Mouse (Mus musculus): Measurements from ENCODE around the gene Mfsd2a. TPM values are rescaled to one million over a fixed set of nuclear protein-coding genes. Genes with fewer than 3 reads are reported as not detected.

Gene Mfsd2a
- polyA plus RNA-seq, 1 experiment from 2014 or later = 0.64 TPM

DNA sequence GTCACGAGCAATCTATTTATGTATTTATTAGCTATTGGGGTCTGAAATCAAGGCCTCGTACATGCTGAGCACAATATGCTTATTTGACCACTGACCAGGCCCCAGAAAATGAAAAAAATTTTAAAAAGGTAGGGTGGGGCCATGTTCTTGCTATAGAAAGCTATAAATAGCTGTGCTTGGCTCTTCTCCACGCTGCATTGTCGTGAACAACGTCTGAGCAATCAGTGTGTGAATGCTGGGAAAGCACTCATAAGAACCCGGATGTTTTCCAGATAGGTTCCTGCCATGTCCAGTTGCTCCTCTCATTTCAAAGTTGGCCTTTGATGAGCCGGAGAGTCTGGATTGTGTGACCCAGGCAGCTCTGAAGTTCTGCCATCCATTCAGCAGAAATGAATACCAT, 46.8 kb downstream of the Mfsd2a start:
- Histone ChIP-seq H3K9ac (ENCODE audit: low read depth, low read length) (no peak overlapping the region), H3K4me2 (no peak overlapping the region), H3K9me3 (ENCODE audit: control insufficient read depth, low read length) (peaks cover 5% of the 10 kb centered on the region; the same call in 1 of the 2 replicates), H3K4me3 (ENCODE audit: low read depth, low read length) (no peak overlapping the region), H3K27ac (ENCODE audit: low read depth, low read length) (no peak overlapping the region), H3K36me3 (ENCODE audit: control insufficient read depth, insufficient read depth, low read length) (no peaks in the 10 kb centered on the region), H3K27me3 (replicated peaks; ENCODE audit: control insufficient read depth, insufficient read depth, low read length) (no peaks in the 10 kb centered on the region), H3K4me1 (replicated peaks; ENCODE audit: control insufficient read depth, insufficient read depth, low read length) (no peaks in the 10 kb centered on the region)
- WGBS = 83% methylated on average over 7 of the region's 7 CpGs
- ATAC-seq (replicated peaks; ENCODE audit: low FRiP score) (no peak), DNase-seq (ENCODE audit: low spot score) (no peak)

DNA sequence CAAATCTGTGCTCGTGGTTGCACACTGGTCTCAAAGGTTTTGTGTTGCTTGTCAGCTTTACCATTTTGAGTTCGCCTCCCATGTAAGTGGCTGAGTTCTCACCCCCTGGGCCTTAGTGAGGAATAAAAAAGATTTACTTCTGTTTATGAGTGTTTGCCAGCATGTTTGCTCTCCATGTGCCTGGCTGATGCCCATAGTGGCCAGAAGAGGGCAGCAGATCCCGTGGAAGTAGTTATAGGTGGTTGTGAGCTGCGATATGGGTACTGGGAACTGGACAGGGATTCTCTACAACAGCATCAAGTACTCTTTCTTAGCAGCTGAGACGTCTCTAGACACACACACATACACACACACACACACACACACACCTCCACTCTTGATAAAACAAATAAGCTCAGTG, 48.4 kb downstream of the Mfsd2a start:
- Histone ChIP-seq H3K4me1 (replicated peaks; ENCODE audit: control insufficient read depth, insufficient read depth, low read length) (no peaks in the 10 kb centered on the region), H3K27ac (ENCODE audit: low read depth, low read length) (no peak overlapping the region), H3K36me3 (ENCODE audit: control insufficient read depth, insufficient read depth, low read length) (no peaks in the 10 kb centered on the region), H3K4me3 (ENCODE audit: low read depth, low read length) (no peak overlapping the region), H3K4me2 (no peak overlapping the region), H3K27me3 (replicated peaks; ENCODE audit: control insufficient read depth, insufficient read depth, low read length) (no peaks in the 10 kb centered on the region), H3K9ac (ENCODE audit: low read depth, low read length) (no peak overlapping the region), H3K9me3 (ENCODE audit: control insufficient read depth, low read length) (peaks cover 5% of the 10 kb centered on the region; the same call in 1 of the 2 replicates)
- ATAC-seq (replicated peaks; ENCODE audit: low FRiP score) = no peak
- no peak for DNase-seq (ENCODE audit: low spot score)
- WGBS = 62% methylated on average over 5 of the region's 5 CpGs

DNA sequence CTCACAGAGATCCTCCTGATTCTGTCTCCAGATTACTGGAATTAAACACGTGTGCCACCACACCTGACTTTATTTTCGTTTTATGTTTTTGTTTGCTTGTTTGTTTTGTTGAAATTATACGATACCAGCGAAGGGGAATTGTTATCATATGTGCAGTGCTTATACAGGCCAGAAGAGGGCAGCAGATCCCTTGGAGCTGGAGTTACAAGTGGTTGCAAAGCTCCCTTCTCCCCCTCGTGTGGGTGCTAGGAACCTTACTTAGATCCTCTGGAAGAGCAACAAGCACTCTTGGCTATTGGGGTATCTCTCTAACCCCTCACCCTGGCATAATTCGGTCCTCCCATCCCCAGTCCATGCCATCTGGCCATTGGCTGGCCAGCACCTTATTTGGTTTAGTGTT, 50.4 kb downstream of the Mfsd2a start:
- Histone ChIP-seq H3K27ac (ENCODE audit: low read depth, low read length) (no peak overlapping the region), H3K4me1 (replicated peaks; ENCODE audit: control insufficient read depth, insufficient read depth, low read length) (no peaks in the 10 kb centered on the region), H3K27me3 (replicated peaks; ENCODE audit: control insufficient read depth, insufficient read depth, low read length) (no peaks in the 10 kb centered on the region), H3K36me3 (ENCODE audit: control insufficient read depth, insufficient read depth, low read length) (no peaks in the 10 kb centered on the region), H3K9ac (ENCODE audit: low read depth, low read length) (no peak overlapping the region), H3K4me2 (no peak overlapping the region), H3K9me3 (ENCODE audit: control insufficient read depth, low read length) (peaks cover 5% of the 10 kb centered on the region; the same call in 1 of the 2 replicates), H3K4me3 (ENCODE audit: low read depth, low read length) (no peak overlapping the region)
- ATAC-seq (replicated peaks; ENCODE audit: low FRiP score) = no peak
- 41% methylated on average over 6 of the region's 6 CpGs for WGBS
- DNase-seq (ENCODE audit: low spot score) = no peak

DNA sequence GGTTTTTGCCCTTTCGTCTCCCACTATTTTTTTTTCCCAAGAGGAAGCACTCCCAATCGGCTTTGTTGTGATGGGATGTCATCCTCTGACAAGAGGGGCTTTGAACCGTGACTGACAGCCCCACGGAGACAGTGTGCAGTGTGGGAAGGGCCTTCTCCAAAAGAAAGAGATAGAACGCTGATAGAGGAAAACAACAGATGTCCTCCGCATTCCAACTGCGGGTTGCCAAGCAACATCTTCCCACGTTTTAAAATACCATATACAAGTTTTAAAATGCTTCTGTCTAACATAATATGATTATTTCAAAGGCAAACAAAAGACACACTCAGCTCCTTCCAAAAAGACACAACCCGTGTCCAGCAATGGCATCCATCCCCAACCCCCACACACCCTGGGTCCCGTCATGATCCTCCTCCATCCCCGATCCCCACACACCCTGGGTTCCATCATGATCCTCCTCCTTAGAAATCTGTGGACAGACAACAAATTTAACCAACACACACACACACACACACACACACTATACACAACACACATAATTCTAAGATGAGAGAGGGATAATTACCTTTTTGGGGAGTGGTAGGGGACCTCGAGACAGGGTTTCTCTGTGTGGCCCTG, 51.3 kb downstream of the Mfsd2a start:
- no peak for ATAC-seq (replicated peaks; ENCODE audit: low FRiP score)
- 62% methylated on average over 12 of the region's 12 CpGs for WGBS
- Histone ChIP-seq H3K4me3 (ENCODE audit: low read depth, low read length) (no peak overlapping the region), H3K9ac (ENCODE audit: low read depth, low read length) (no peak overlapping the region), H3K9me3 (ENCODE audit: control insufficient read depth, low read length) (peaks cover 5% of the 10 kb centered on the region; the same call in 1 of the 2 replicates), H3K36me3 (ENCODE audit: control insufficient read depth, insufficient read depth, low read length) (no peaks in the 10 kb centered on the region), H3K27ac (ENCODE audit: low read depth, low read length) (no peak overlapping the region), H3K4me2 (no peak overlapping the region), H3K27me3 (replicated peaks; ENCODE audit: control insufficient read depth, insufficient read depth, low read length) (no peaks in the 10 kb centered on the region), H3K4me1 (replicated peaks; ENCODE audit: control insufficient read depth, insufficient read depth, low read length) (no peaks in the 10 kb centered on the region)
- no peak for DNase-seq (ENCODE audit: low spot score)

DNA sequence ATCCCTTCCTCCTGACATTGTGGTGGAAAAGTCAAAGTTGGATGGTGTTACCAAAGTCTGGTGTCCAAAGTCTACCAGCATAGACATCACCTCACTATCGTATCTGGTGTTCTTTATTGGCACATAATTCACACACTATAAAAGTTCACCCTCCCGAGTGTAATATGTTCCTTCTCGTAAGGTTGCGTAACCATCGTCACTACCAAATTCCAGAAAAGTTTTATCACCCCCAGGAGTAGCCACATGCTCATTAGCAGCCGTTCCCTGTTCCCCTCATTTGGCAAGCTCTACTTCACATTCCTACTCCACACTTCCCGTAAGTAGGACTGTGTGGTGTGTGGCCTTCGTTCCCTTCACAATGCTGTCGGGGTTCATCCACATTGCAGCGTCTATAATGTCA, 55.6 kb downstream of the Mfsd2a start:
- DNase-seq (ENCODE audit: low spot score) (no peak), ATAC-seq (replicated peaks; ENCODE audit: low FRiP score) (no peak)
- H3K27ac ChIP-seq (ENCODE audit: low read depth, low read length) = no peak overlapping the region
- no peak overlapping the region for H3K9ac ChIP-seq (ENCODE audit: low read depth, low read length)
- no peaks in the 10 kb centered on the region for H3K4me1 ChIP-seq (replicated peaks; ENCODE audit: control insufficient read depth, insufficient read depth, low read length)
- H3K36me3 ChIP-seq (ENCODE audit: control insufficient read depth, insufficient read depth, low read length) = no peaks in the 10 kb centered on the region
- 84% methylated on average over 10 of the region's 10 CpGs for WGBS
- H3K4me2 ChIP-seq = no peak overlapping the region
- H3K27me3 ChIP-seq (replicated peaks; ENCODE audit: control insufficient read depth, insufficient read depth, low read length) = no peaks in the 10 kb centered on the region
- H3K9me3 ChIP-seq (ENCODE audit: control insufficient read depth, low read length) = no peaks in the 10 kb centered on the region
- no peak overlapping the region for H3K4me3 ChIP-seq (ENCODE audit: low read depth, low read length)

DNA sequence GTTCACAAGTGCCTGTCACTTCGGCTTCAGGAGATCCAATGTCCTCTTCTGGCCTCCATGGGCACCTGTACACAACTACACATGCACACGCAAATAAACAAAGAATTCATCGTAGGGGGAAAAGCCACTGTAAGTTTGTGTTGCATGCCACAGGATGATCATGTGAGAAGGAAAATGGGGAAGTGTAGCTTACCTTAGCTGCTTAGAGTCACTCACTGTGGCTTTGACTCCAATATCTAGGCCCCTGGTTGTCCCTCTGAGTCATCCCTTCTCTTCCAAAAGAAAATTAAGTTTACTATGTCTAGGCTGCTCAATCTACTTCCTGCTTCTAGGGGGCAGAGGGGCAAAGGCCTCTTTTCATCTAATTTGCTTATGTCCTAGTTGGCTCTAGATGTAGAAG, 57.3 kb downstream of the Mfsd2a start:
- no peak overlapping the region for H3K4me3 ChIP-seq (ENCODE audit: low read depth, low read length)
- no peak for DNase-seq (ENCODE audit: low spot score)
- whole genome bisulfite sequencing = 77% methylated on average over 3 of the region's 3 CpGs
- H3K4me1 ChIP-seq (replicated peaks; ENCODE audit: control insufficient read depth, insufficient read depth, low read length) = no peaks in the 10 kb centered on the region
- H3K4me2 ChIP-seq = no peak overlapping the region
- no peak for ATAC-seq (replicated peaks; ENCODE audit: low FRiP score)
- no peak overlapping the region for H3K27ac ChIP-seq (ENCODE audit: low read depth, low read length)
- no peaks in the 10 kb centered on the region for H3K9me3 ChIP-seq (ENCODE audit: control insufficient read depth, low read length)
- H3K9ac ChIP-seq (ENCODE audit: low read depth, low read length) = no peak overlapping the region
- H3K27me3 ChIP-seq (replicated peaks; ENCODE audit: control insufficient read depth, insufficient read depth, low read length) = no peaks in the 10 kb centered on the region
- H3K36me3 ChIP-seq (ENCODE audit: control insufficient read depth, insufficient read depth, low read length) = no peaks in the 10 kb centered on the region

DNA sequence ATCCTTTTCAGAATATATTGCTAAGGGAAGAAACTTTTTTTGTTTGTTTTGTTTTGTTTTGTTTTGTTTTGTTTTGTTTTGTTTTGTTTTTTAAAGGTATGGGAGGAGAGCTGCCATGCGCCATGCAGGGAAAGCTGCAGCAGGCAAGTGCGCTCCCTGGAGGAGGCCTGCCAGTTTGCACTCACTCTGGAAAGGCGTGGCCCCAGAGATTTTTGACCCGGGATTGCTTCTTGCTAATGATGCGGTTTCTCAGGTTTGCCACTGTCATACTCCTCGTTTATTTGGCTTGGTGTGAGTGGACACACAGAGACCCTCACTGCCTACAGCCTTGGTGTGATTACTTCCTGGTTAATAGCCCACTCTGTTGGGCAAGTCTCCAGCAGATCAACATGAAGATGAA, 58.8 kb downstream of the Mfsd2a start:
- DNase-seq (ENCODE audit: low spot score) = no peak
- Histone ChIP-seq H3K4me3 (ENCODE audit: low read depth, low read length) (no peak overlapping the region), H3K4me2 (no peak overlapping the region), H3K4me1 (replicated peaks; ENCODE audit: control insufficient read depth, insufficient read depth, low read length) (no peaks in the 10 kb centered on the region), H3K9me3 (ENCODE audit: control insufficient read depth, low read length) (no peaks in the 10 kb centered on the region), H3K9ac (ENCODE audit: low read depth, low read length) (no peak overlapping the region), H3K27ac (ENCODE audit: low read depth, low read length) (no peak overlapping the region), H3K36me3 (ENCODE audit: control insufficient read depth, insufficient read depth, low read length) (no peaks in the 10 kb centered on the region), H3K27me3 (replicated peaks; ENCODE audit: control insufficient read depth, insufficient read depth, low read length) (no peaks in the 10 kb centered on the region)
- ATAC-seq (replicated peaks; ENCODE audit: low FRiP score) = no peak
- WGBS = 21% methylated on average over 6 of the region's 6 CpGs

DNA sequence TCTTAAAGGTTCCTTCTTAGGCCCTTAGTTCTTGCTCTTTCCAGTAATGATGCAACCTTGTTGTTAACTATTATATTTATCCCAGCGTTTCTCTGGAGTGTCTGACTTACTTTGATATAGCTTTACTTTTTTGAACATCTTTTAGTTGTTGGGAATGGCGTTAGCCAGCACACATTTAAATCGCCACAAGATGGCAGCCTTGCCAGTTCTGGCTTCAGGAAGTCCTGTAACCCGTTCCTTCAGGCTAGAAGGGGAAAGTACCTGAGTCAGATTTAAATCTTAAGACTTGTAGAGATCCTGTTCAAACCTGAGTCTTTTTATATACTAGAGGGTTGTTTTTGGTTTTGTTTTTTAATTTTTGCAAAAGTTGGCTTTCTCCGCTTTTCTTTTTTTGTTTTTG, 62.7 kb downstream of the Mfsd2a start:
- H3K4me3 ChIP-seq (ENCODE audit: low read depth, low read length) = no peak overlapping the region
- no peak overlapping the region for H3K27ac ChIP-seq (ENCODE audit: low read depth, low read length)
- H3K4me2 ChIP-seq = no peak overlapping the region
- no peaks in the 10 kb centered on the region for H3K4me1 ChIP-seq (replicated peaks; ENCODE audit: control insufficient read depth, insufficient read depth, low read length)
- WGBS = 17% methylated on average over 5 of the region's 5 CpGs
- H3K9me3 ChIP-seq (ENCODE audit: control insufficient read depth, low read length) = no peaks in the 10 kb centered on the region
- no peaks in the 10 kb centered on the region for H3K36me3 ChIP-seq (ENCODE audit: control insufficient read depth, insufficient read depth, low read length)
- no peak for DNase-seq (ENCODE audit: low spot score)
- H3K9ac ChIP-seq (ENCODE audit: low read depth, low read length) = no peak overlapping the region
- H3K27me3 ChIP-seq (replicated peaks; ENCODE audit: control insufficient read depth, insufficient read depth, low read length) = no peaks in the 10 kb centered on the region
- 0 out of 2 replicates have a peak, but pooled peaks have one; percentile 42 for ATAC-seq (replicated peaks; ENCODE audit: low FRiP score)

DNA sequence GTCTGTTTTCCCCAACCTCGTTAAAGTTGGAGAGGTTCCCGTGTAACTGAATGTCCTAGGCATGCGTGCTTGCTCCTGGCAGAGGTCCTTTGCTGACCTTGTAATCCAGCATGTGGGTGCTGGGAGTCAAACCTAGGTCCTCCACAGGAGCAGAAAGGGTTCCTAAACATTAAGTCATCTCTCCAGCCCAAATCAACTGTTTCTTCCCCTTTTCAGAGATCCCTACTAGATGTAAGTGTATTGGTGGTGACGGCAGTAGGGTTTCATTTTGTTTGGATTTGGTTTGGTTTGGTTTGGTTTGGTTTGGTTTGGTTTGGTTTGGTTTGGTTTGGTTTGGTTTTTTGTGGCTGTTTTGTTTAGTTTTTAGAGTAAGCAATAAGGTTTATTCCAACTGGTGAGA, 63.2 kb downstream of the Mfsd2a start:
- H3K27ac ChIP-seq (ENCODE audit: low read depth, low read length) = no peak overlapping the region
- no peaks in the 10 kb centered on the region for H3K36me3 ChIP-seq (ENCODE audit: control insufficient read depth, insufficient read depth, low read length)
- no peaks in the 10 kb centered on the region for H3K4me1 ChIP-seq (replicated peaks; ENCODE audit: control insufficient read depth, insufficient read depth, low read length)
- no peaks in the 10 kb centered on the region for H3K27me3 ChIP-seq (replicated peaks; ENCODE audit: control insufficient read depth, insufficient read depth, low read length)
- H3K9ac ChIP-seq (ENCODE audit: low read depth, low read length) = no peak overlapping the region
- WGBS = 71% methylated on average over 4 of the region's 4 CpGs
- DNase-seq (ENCODE audit: low spot score) = no peak
- no peak overlapping the region for H3K4me2 ChIP-seq
- no peaks in the 10 kb centered on the region for H3K9me3 ChIP-seq (ENCODE audit: control insufficient read depth, low read length)
- ATAC-seq (replicated peaks; ENCODE audit: low FRiP score) = no peak
- H3K4me3 ChIP-seq (ENCODE audit: low read depth, low read length) = no peak overlapping the region

Data from liver, embryonic 11.5 days (tissue).